Mouse (Mus musculus) heart, postnatal 10 days (tissue): ENCODE data around the gene Gm28230. TPM values are rescaled to one million over a fixed set of nuclear protein-coding genes. Genes with fewer than 3 reads are reported as not detected.

ENCODE experiments used
- DNase-seq, 2 experiments: peaks; one replicate each; pipeline ENCODE4 v3.0.0; 2021
- intact Hi-C: fragments of 180-260 bp; cut with DNase I; formaldehyde crosslinking; loops from one replicate; pipeline ENCODE4 v1.15.1; 2025
- total RNA-seq, 2 experiments: library from RNA; stranded (reverse); gene quantifications; 2 replicates each; pipeline ENCODE4 v1.2.3; 2021

The Gm28230 gene
- total RNA-seq, 2 experiments from 2014 or later, result not detected

GRCm38 (mm10) chr2:74736688-74737577 lies 10.4 kb downstream of the Gm28230 start:
- DNase-seq, result no peak
- intact Hi-C loops, result no loop called here

- DNase-seq, result no peak
These were observed 11.1 kb downstream of the Gm28230 start for GRCm38 (mm10) chr2:74737578-74738070.

GRCm38 (mm10) chr2:74738623-74739475 lies 12.3 kb downstream of the Gm28230 start:
- DNase-seq, result no peak
- intact Hi-C loops, result no loop called here

More at GRCm38 (mm10) chr2:74737578-74738070, 11.1 kb downstream of the Gm28230 start:
- intact Hi-C loops, result no loop called here

- DNase-seq, result no peak
- intact Hi-C loops, result no loop called here
These were observed 12.9 kb downstream of the Gm28230 start for GRCm38 (mm10) chr2:74739476-74739800.

- DNase-seq, result no peak
- intact Hi-C loops, result no loop called here
These were observed 13.3 kb downstream of the Gm28230 start for GRCm38 (mm10) chr2:74739869-74740268.

- intact Hi-C loops, result no loop called here
These were observed 14.0 kb downstream of the Gm28230 start for GRCm38 (mm10) chr2:74740311-74741091.

GRCm38 (mm10) chr2:74741252-74741978 lies 14.9 kb downstream of the Gm28230 start:
- DNase-seq, result no peak
- intact Hi-C loops, result no loop called here

More at GRCm38 (mm10) chr2:74740311-74741091, 14.0 kb downstream of the Gm28230 start:
- no peak for DNase-seq

- DNase-seq, result no peak
- intact Hi-C loops, result no loop called here
These were observed 15.4 kb downstream of the Gm28230 start for GRCm38 (mm10) chr2:74741979-74742277.

GRCm38 (mm10) chr2:74745540-74746297 lies 19.2 kb downstream of the Gm28230 start:
- intact Hi-C loops, result no loop called here
- DNase-seq, result no peak

- intact Hi-C loops, result no loop called here
- DNase-seq, result no peak
These were observed 19.9 kb downstream of the Gm28230 start for GRCm38 (mm10) chr2:74746298-74746921.

GRCm38 (mm10) chr2:74747006-74747405 lies 20.5 kb downstream of the Gm28230 start:
- intact Hi-C loops, result no loop called here

GRCm38 (mm10) chr2:74747661-74748141 lies 21.2 kb downstream of the Gm28230 start:
- DNase-seq, result no peak
- intact Hi-C loops, result no loop called here

More at GRCm38 (mm10) chr2:74747006-74747405, 20.5 kb downstream of the Gm28230 start:
- DNase-seq, result no peak

- no peak for DNase-seq
- intact Hi-C loops, result no loop called here
These were observed 22.0 kb downstream of the Gm28230 start for GRCm38 (mm10) chr2:74748436-74748995.

- intact Hi-C loops, result no loop called here
- DNase-seq, result no peak
These were observed 23.0 kb downstream of the Gm28230 start for GRCm38 (mm10) chr2:74749337-74750121.

GRCm38 (mm10) chr2:74750731-74751250 lies 24.3 kb downstream of the Gm28230 start:
- intact Hi-C loops, result no loop called here

GRCm38 (mm10) chr2:74751861-74752260 lies 25.3 kb downstream of the Gm28230 start:
- DNase-seq, result no peak
- intact Hi-C loops, result no loop called here

More at GRCm38 (mm10) chr2:74750731-74751250, 24.3 kb downstream of the Gm28230 start:
- DNase-seq, result no peak

- no peak for DNase-seq
- intact Hi-C loops, result no loop called here
These were observed 26.1 kb downstream of the Gm28230 start for GRCm38 (mm10) chr2:74752431-74753174.
